Mouse (Mus musculus) lung, postnatal 0 days (tissue): ENCODE measurements at regions not wholly inside any gene's neighbourhood (a gene's known extent, or its start where the extent isn't known, plus 50 kb on each side); places are given as distances from the start of the nearest gene placed in this dataset.

Experiments used
- ATAC-seq: fragments of 200-750 bp; cut with Nextera tagmentation; 2 replicates; pipeline ENCODE4 v1.8.0; 2017; ENCODE audit warnings: moderate library complexity
- DNase-seq: peaks from one replicate; pipeline ENCODE4 v3.0.0-alpha.2; 2016; ENCODE audit warnings: low spot score
- H3K27ac ChIP-seq: fragments of 300-500 bp; sonication (generic); 2 replicates; pipeline ENCODE4 v1.5.1; 2014; ENCODE audit warnings: antibody characterized with exemption, mild to moderate bottlenecking, low read length, mixed read lengths
- H3K27me3 ChIP-seq: fragments of 300-500 bp; sonication (generic); replicated peaks from 2 replicates; pipeline ENCODE4 v1.6.1; 2014; ENCODE audit warnings: low read length, mixed read lengths; ENCODE audit not compliant: insufficient read depth
- H3K36me3 ChIP-seq: fragments of 300-500 bp; sonication (generic); 2 replicates; pipeline ENCODE4 v1.6.1; 2014; ENCODE audit warnings: low read length, mixed read lengths; ENCODE audit not compliant: insufficient read depth
- H3K4me1 ChIP-seq: fragments of 300-500 bp; sonication (generic); 2 replicates; pipeline ENCODE4 v1.6.1; 2014; ENCODE audit warnings: antibody characterized with exemption, low read depth, low read length, mixed read lengths; ENCODE audit not compliant: insufficient read depth
- H3K4me2 ChIP-seq: fragments of 300-500 bp; sonication (generic); replicated peaks from 2 replicates; pipeline ENCODE4 v1.6.1; 2014; ENCODE audit warnings: low read depth, mild to moderate bottlenecking, low read length, moderate library complexity, mixed read lengths
- H3K4me3 ChIP-seq: fragments of 300-500 bp; sonication (generic); 2 replicates; pipeline ENCODE4 v1.5.1; 2014; ENCODE audit warnings: low read depth, low read length
- H3K9ac ChIP-seq: fragments of 300-500 bp; sonication (generic); replicated peaks from 2 replicates; pipeline ENCODE4 v1.6.1; 2014; ENCODE audit warnings: low read depth, mild to moderate bottlenecking
- H3K9me3 ChIP-seq: fragments of 300-500 bp; sonication (generic); 2 replicates; pipeline ENCODE4 v1.6.1; 2016; ENCODE audit warnings: low read length, mixed read lengths
- CTCF ChIP-seq: IDR thresholded peaks from 2 replicates; pipeline ENCODE4 v1.5.1; 2016; ENCODE audit warnings: antibody characterized with exemption, mild to moderate bottlenecking
- EP300 ChIP-seq: IDR thresholded peaks from 2 replicates; pipeline ENCODE4 v1.6.1; 2016; ENCODE audit warnings: antibody characterized with exemption, mild to moderate bottlenecking, control low read depth
- WGBS: fragments of 180-500 bp; shearing (Covaris S2); extraction: QIAGEN DNeasy Blood & Tissue Kit; methylation state at CpG from one replicate; pipeline ENCODE4 v1.1.7; 2014; 5-methylcytosine and 5-hydroxymethylcytosine counted together

GRCm38 (mm10) chr11:8061573-8061972 lies 602.8 kb downstream of the Tns3 start:
- TF ChIP-seq CTCF (no peak), EP300 (no peak)
- Histone ChIP-seq H3K4me3 (no peak overlapping the region), H3K27me3 (no peaks in the 10 kb centered on the region), H3K27ac (no peak overlapping the region), H3K4me1 (no peaks in the 10 kb centered on the region), H3K9me3 (no peaks in the 10 kb centered on the region), H3K4me2 (no peak overlapping the region), H3K9ac (no peak overlapping the region), H3K36me3 (no peaks in the 10 kb centered on the region)
- DNase-seq (no peak), ATAC-seq (no peak)
- 60% methylated on average over 3 of the region's 3 CpGs for WGBS

GRCm38 (mm10) chr11:8051499-8051898 lies 612.8 kb downstream of the Tns3 start:
- no peak overlapping the region for H3K4me2 ChIP-seq
- H3K9me3 ChIP-seq: no peaks in the 10 kb centered on the region
- no peak overlapping the region for H3K4me3 ChIP-seq
- ATAC-seq (no peak), DNase-seq (no peak)
- no peaks in the 10 kb centered on the region for H3K4me1 ChIP-seq
- 50% methylated on average over 4 of the region's 4 CpGs for WGBS
- no peak overlapping the region for H3K27ac ChIP-seq
- H3K27me3 ChIP-seq: no peaks in the 10 kb centered on the region
- H3K36me3 ChIP-seq: no peaks in the 10 kb centered on the region
- no peak overlapping the region for H3K9ac ChIP-seq
- TF ChIP-seq CTCF (no peak), EP300 (no peak)

GRCm38 (mm10) chr11:8045086-8045485 lies 619.2 kb downstream of the Tns3 start:
- Histone ChIP-seq H3K9ac (no peak overlapping the region), H3K27me3 (no peaks in the 10 kb centered on the region), H3K4me3 (no peak overlapping the region), H3K4me2 (no peak overlapping the region), H3K27ac (no peak overlapping the region), H3K36me3 (no peaks in the 10 kb centered on the region), H3K9me3 (no peaks in the 10 kb centered on the region), H3K4me1 (no peaks in the 10 kb centered on the region)
- no peak for TF ChIP-seq EP300
- TF ChIP-seq CTCF: no peak
- WGBS: 71% methylated on average over 3 of the region's 3 CpGs
- DNase-seq (no peak), ATAC-seq (no peak)

- no peaks in the 10 kb centered on the region for H3K36me3 ChIP-seq
- H3K4me2 ChIP-seq: no peak overlapping the region
- no peak overlapping the region for H3K9ac ChIP-seq
- no peaks in the 10 kb centered on the region for H3K9me3 ChIP-seq
- DNase-seq: no peak
- ATAC-seq: no peak
- H3K27ac ChIP-seq: no peak overlapping the region
- no peaks in the 10 kb centered on the region for H3K4me1 ChIP-seq
- H3K4me3 ChIP-seq: no peak overlapping the region
- 64% methylated on average over 2 of the region's 2 CpGs for WGBS
- H3K27me3 ChIP-seq: no peaks in the 10 kb centered on the region
- TF ChIP-seq EP300 (no peak), CTCF (no peak)
Measured at GRCm38 (mm10) chr11:8030119-8030518, 634.2 kb downstream of the Tns3 start.

GRCm38 (mm10) chr11:8007801-8008200 lies 656.5 kb downstream of the Tns3 start:
- DNase-seq: no peak
- no peaks in the 10 kb centered on the region for H3K36me3 ChIP-seq
- H3K4me3 ChIP-seq: no peak overlapping the region
- WGBS: 48% methylated on average over 1 of the region's 1 CpGs
- no peak for ATAC-seq
- H3K27me3 ChIP-seq: no peaks in the 10 kb centered on the region
- no peak overlapping the region for H3K9ac ChIP-seq
- TF ChIP-seq CTCF: no peak
- TF ChIP-seq EP300: no peak
- H3K4me1 ChIP-seq: no peaks in the 10 kb centered on the region
- no peaks in the 10 kb centered on the region for H3K9me3 ChIP-seq
- H3K27ac ChIP-seq: no peak overlapping the region
- no peak overlapping the region for H3K4me2 ChIP-seq

GRCm38 (mm10) chr11:7981031-7981430 lies 683.3 kb downstream of the Tns3 start:
- Histone ChIP-seq H3K27ac (no peak overlapping the region), H3K9me3 (no peaks in the 10 kb centered on the region), H3K9ac (no peak overlapping the region), H3K27me3 (no peaks in the 10 kb centered on the region), H3K4me2 (no peak overlapping the region), H3K36me3 (no peaks in the 10 kb centered on the region), H3K4me3 (no peak overlapping the region), H3K4me1 (no peaks in the 10 kb centered on the region)
- DNase-seq: no peak
- no peak for TF ChIP-seq EP300
- no peak for TF ChIP-seq CTCF
- no peak for ATAC-seq

GRCm38 (mm10) chr11:7975845-7976244 lies 688.5 kb downstream of the Tns3 start:
- Histone ChIP-seq H3K9ac (no peak overlapping the region), H3K4me2 (no peak overlapping the region), H3K4me3 (no peak overlapping the region), H3K9me3 (no peaks in the 10 kb centered on the region), H3K27ac (no peak overlapping the region), H3K27me3 (no peaks in the 10 kb centered on the region), H3K36me3 (no peaks in the 10 kb centered on the region), H3K4me1 (no peaks in the 10 kb centered on the region)
- peak; percentile 62; the same call in 1 of the 2 replicates for TF ChIP-seq EP300
- no peak for TF ChIP-seq CTCF
- ATAC-seq (peak; percentile 87), DNase-seq (peak; percentile 87)
- 54% methylated on average over 9 of the region's 9 CpGs for WGBS
